Mouse (Mus musculus) kidney, embryonic 15.5 days (tissue): ENCODE results near the gene Pgap3. TPM values are rescaled to one million over a fixed set of nuclear protein-coding genes. Genes with fewer than 3 reads are reported as not detected.

Experiments
- polyA plus RNA-seq: library from polyadenylated mRNA; unstranded; fragments of >200 nt; fragmentation: Nextera tagmentation; extraction: Ambion mirVana; gene quantifications from 2 replicates; pipeline ENCODE4 v1.2.1, GENCODE M21; 2015

Pgap3 gene
- polyA plus RNA-seq, 1 experiment from 2014 or later: 16.9 TPM

Other genes with a start within 250 kb of the Pgap3 start
- gene Med1, start 207.2 kb downstream of the Pgap3 start, polyA plus RNA-seq: 66.6 and 72.8 TPM in 2 replicates
- 10.9 and 11.9 TPM in 2 replicates for gene Cdk12, start 197.4 kb downstream of the Pgap3 start, polyA plus RNA-seq
- gene Neurod2, start 70.8 kb downstream of the Pgap3 start, polyA plus RNA-seq: not detected in 2 replicates
- 2.8 and 6.8 TPM in 2 replicates for gene Ppp1r1b, start 52.1 kb downstream of the Pgap3 start, polyA plus RNA-seq
- gene Stard3, start 42.1 kb downstream of the Pgap3 start, polyA plus RNA-seq: 46.4 and 53.1 TPM in 2 replicates
- 2.5 and 3.5 TPM in 2 replicates for gene Tcap, start 16.7 kb downstream of the Pgap3 start, polyA plus RNA-seq
- gene Pnmt, start 14.0 kb downstream of the Pgap3 start, polyA plus RNA-seq: 2.7 and 3.8 TPM in 2 replicates
- 46.2 and 48.0 TPM in 2 replicates for gene Erbb2, start 12.0 kb upstream of the Pgap3 start, polyA plus RNA-seq
- gene Mien1, start 38.5 kb upstream of the Pgap3 start, polyA plus RNA-seq: 101 and 106 TPM in 2 replicates
- 68.8 and 69.8 TPM in 2 replicates for gene Grb7, start 45.9 kb upstream of the Pgap3 start, polyA plus RNA-seq
- 0.43 and 0.44 TPM in 2 replicates for gene Ikzf3, start 145.5 kb upstream of the Pgap3 start, polyA plus RNA-seq
- 0.12 and 0.27 TPM in 2 replicates for gene Zpbp2, start 150.6 kb upstream of the Pgap3 start, polyA plus RNA-seq
- 59.4 and 61.1 TPM in 2 replicates for gene Ormdl3, start 186.9 kb upstream of the Pgap3 start, polyA plus RNA-seq
- gene Lrrc3c, start 197.8 kb upstream of the Pgap3 start, polyA plus RNA-seq: not detected in 2 replicates
- 1.1 and 1.5 TPM in 2 replicates for gene Gm12355, start 225.2 kb upstream of the Pgap3 start, polyA plus RNA-seq
- not detected in 2 replicates for gene Gsdma3, start 225.9 kb upstream of the Pgap3 start, polyA plus RNA-seq
- not detected in 2 replicates for gene Gsdma2, start 246.3 kb upstream of the Pgap3 start, polyA plus RNA-seq